Mouse (Mus musculus) lung, postnatal 0 days (tissue): ENCODE measurements around the gene Ccdc88b. TPM values are rescaled to one million over a fixed set of nuclear protein-coding genes. Genes with fewer than 3 reads are reported as not detected.
"Not testable (repeated sequence)": the region's sequence is repeated elsewhere in the genome, so short reads cannot be mapped to it uniquely, and the experiment has no call there.

ENCODE experiments used
- ATAC-seq: fragments of 200-750 bp; cut with Nextera tagmentation; 2 replicates; pipeline ENCODE4 v1.8.0; 2017; ENCODE audit warnings: moderate library complexity
- DNase-seq: peaks from one replicate; pipeline ENCODE4 v3.0.0-alpha.2; 2016; ENCODE audit warnings: low spot score
- H3K27ac ChIP-seq: fragments of 300-500 bp; sonication (generic); 2 replicates; pipeline ENCODE4 v1.5.1; 2014; ENCODE audit warnings: antibody characterized with exemption, mild to moderate bottlenecking, low read length, mixed read lengths
- H3K27me3 ChIP-seq: fragments of 300-500 bp; sonication (generic); replicated peaks from 2 replicates; pipeline ENCODE4 v1.6.1; 2014; ENCODE audit warnings: low read length, mixed read lengths; ENCODE audit not compliant: insufficient read depth
- H3K36me3 ChIP-seq: fragments of 300-500 bp; sonication (generic); 2 replicates; pipeline ENCODE4 v1.6.1; 2014; ENCODE audit warnings: low read length, mixed read lengths; ENCODE audit not compliant: insufficient read depth
- H3K4me1 ChIP-seq: fragments of 300-500 bp; sonication (generic); 2 replicates; pipeline ENCODE4 v1.6.1; 2014; ENCODE audit warnings: antibody characterized with exemption, low read depth, low read length, mixed read lengths; ENCODE audit not compliant: insufficient read depth
- H3K4me2 ChIP-seq: fragments of 300-500 bp; sonication (generic); replicated peaks from 2 replicates; pipeline ENCODE4 v1.6.1; 2014; ENCODE audit warnings: low read depth, mild to moderate bottlenecking, low read length, moderate library complexity, mixed read lengths
- H3K4me3 ChIP-seq: fragments of 300-500 bp; sonication (generic); 2 replicates; pipeline ENCODE4 v1.5.1; 2014; ENCODE audit warnings: low read depth, low read length
- H3K9ac ChIP-seq: fragments of 300-500 bp; sonication (generic); replicated peaks from 2 replicates; pipeline ENCODE4 v1.6.1; 2014; ENCODE audit warnings: low read depth, mild to moderate bottlenecking
- H3K9me3 ChIP-seq: fragments of 300-500 bp; sonication (generic); 2 replicates; pipeline ENCODE4 v1.6.1; 2016; ENCODE audit warnings: low read length, mixed read lengths
- CTCF ChIP-seq: IDR thresholded peaks from 2 replicates; pipeline ENCODE4 v1.5.1; 2016; ENCODE audit warnings: antibody characterized with exemption, mild to moderate bottlenecking
- EP300 ChIP-seq: IDR thresholded peaks from 2 replicates; pipeline ENCODE4 v1.6.1; 2016; ENCODE audit warnings: antibody characterized with exemption, mild to moderate bottlenecking, control low read depth
- WGBS: fragments of 180-500 bp; shearing (Covaris S2); extraction: QIAGEN DNeasy Blood & Tissue Kit; methylation state at CpG from one replicate; pipeline ENCODE4 v1.1.7; 2014; 5-methylcytosine and 5-hydroxymethylcytosine counted together
- polyA plus RNA-seq: library from polyadenylated mRNA; unstranded; fragments of >200 nt; fragmentation: Nextera tagmentation; extraction: Ambion mirVana; gene quantifications from 2 replicates; pipeline ENCODE4 v1.2.1, GENCODE M21; 2015

The Ccdc88b gene
- polyA plus RNA-seq, 1 experiment from 2014 or later: 6.3 TPM

DNA sequence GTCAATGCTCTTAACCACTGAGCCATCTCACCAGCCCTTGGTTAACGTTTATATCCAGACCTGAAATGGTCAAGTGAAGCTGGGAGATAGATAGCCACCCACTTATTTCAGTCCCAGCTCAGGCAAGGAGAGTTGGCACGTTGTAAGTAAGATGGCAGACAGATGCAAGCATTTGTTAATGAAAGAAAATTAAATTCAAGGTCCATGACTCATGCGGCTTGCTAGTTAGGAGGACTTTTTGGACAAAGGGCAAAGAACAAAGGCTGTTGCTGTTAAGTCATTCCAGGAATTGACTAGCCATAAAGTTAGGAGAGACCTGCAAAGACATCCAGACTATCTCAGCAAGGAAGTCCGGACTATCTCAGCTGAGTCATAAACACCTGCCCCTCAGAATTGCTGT, 41.6 kb upstream of the Ccdc88b start:
- 84% methylated on average over 4 of the region's 4 CpGs for WGBS

DNA sequence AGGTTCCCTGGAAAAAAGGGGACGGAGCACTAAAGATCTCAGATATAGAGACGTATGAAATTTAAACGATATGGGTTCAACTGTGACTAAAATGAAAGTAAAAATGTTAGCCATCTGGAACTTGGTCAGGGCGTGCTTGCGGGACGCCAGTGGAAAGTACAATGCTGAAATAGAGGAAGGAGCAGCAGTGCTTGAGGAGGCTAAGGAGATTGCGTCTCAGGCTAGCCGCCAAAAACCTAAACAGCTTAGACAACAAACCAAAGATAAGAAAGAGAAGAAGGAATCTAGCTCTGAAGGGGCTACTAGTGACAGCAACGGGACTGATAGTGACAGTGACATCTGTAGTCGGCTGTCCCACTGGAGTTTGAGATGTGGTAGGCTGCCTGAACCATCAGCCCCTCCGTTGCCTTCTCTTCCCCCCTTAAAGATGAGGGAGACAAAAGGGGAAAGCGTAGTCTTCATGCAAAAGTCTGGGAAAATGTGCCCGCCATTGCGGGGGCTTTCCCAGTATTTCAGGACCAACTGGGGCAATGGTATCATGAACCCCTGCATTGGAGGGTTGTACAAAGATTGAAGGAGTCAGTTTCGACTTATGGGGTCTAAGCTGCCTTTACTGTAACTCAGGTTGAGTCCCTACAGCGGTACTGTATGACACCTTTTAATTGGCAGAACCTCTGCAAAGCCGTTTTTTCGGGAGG, 37.7 kb upstream of the Ccdc88b start:
- not testable (repeated sequence) for H3K9ac ChIP-seq, H3K4me1 ChIP-seq, H3K36me3 ChIP-seq, DNase-seq, H3K4me3 ChIP-seq, H3K9me3 ChIP-seq, H3K27ac ChIP-seq, H3K27me3 ChIP-seq, H3K4me2 ChIP-seq, ATAC-seq
- 69% methylated on average over 18 of the region's 18 CpGs for WGBS

More for the DNA sequence above, 41.6 kb upstream of the Ccdc88b start:
- Histone ChIP-seq H3K9me3 (no peaks in the 10 kb centered on the region), H3K36me3 (peaks cover 9% of the 10 kb centered on the region; the same call in 1 of the 2 replicates), H3K27ac (no peak overlapping the region), H3K4me1 (no peaks in the 10 kb centered on the region), H3K9ac (no peak overlapping the region), H3K4me3 (no peak overlapping the region), H3K4me2 (no peak overlapping the region), H3K27me3 (no peaks in the 10 kb centered on the region)
- TF ChIP-seq CTCF: no peak
- TF ChIP-seq EP300: no peak
- ATAC-seq: no peak
- DNase-seq: no peak

DNA sequence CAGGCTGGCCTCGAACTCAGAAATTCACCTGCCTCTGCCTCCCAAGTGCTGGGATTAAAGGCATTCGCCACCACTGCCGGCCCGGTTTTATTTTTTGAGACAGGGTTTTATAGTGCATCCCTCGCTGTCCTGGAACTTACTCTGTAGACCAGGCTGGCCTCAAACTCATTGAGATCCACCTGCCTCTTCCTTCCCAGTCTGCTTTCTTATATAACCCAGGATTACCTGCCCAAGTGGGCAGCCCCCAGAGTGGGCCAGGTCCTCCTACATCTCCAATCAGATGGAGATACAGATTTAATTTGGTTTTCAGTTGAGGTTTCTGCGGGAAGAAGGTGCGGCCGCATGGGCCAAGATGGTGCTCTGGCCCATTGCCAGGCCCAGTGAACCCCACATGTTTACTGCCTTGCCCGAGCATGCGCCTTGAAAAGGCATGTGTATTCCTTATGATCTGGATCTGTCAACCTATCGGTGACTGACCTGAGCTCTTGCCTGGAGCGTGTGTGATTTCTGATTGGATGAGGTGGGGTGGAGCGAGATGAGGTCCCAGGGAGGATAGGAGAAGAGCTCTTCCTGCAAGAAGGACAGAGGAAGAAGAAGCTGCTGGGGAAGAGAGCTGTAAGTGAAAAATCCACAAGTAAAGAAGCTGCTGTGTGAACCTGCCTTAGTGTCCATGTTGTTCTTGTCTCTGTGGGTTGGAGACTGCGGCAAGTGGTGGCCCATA, 35.9 kb upstream of the Ccdc88b start:
- whole genome bisulfite sequencing: 92% methylated on average over 14 of the region's 14 CpGs
- Histone ChIP-seq H3K4me3 (no peak overlapping the region), H3K27ac (no peak overlapping the region), H3K27me3 (no peaks in the 10 kb centered on the region), H3K4me2 (no peak overlapping the region), H3K36me3 (no peaks in the 10 kb centered on the region), H3K9me3 (no peaks in the 10 kb centered on the region), H3K9ac (no peak overlapping the region), H3K4me1 (no peaks in the 10 kb centered on the region)
- TF ChIP-seq EP300: no peak
- no peak for TF ChIP-seq CTCF
- ATAC-seq (no peak), DNase-seq (no peak)

DNA sequence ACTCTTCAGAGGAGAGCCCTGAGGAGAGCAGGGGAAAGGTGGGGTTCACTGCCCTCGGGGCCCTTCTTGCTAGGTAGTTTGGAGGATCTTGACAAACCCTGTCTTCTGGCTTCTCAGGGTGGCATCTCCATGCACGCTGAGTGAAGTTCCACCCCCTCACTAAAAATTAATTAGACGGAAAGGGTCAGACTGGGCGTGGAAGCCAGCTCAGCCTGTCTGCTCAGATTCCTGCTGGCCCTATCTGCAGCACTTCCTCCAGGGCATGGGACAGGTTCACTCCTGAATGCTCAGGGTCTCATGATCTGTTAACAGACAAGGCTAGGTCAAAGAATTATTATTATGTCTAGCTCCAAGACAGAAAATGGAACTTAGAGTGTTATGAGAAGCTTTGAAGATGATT, 34.5 kb upstream of the Ccdc88b start:
- TF ChIP-seq EP300 (no peak), CTCF (no peak)
- Histone ChIP-seq H3K4me2 (no peak overlapping the region), H3K36me3 (no peaks in the 10 kb centered on the region), H3K4me3 (no peak overlapping the region), H3K27ac (no peak overlapping the region), H3K9ac (no peak overlapping the region), H3K4me1 (no peaks in the 10 kb centered on the region), H3K9me3 (no peaks in the 10 kb centered on the region), H3K27me3 (no peaks in the 10 kb centered on the region)
- DNase-seq (no peak), ATAC-seq (no peak)
- 47% methylated on average over 4 of the region's 4 CpGs for WGBS

DNA sequence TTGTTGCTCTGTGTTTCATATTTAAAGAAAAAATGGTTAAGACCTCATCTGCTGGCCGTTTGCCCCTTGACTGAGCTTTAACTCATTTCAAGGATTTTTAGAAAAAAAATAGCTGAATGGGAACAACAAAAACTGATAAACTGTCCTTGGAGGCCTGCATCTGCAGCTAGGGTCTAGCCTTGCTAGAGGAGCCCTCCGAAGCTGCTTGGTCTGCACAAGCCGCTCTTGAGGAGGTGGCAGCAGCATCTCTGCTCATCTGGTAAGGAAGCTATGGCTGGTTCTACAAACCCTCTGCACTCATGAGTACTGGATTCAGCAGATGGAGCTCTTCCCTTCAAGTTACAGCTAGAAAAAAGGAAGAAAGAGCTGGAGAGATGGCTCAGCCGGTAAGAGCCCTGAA, 20.0 kb upstream of the Ccdc88b start:
- Histone ChIP-seq H3K4me2 (no peak overlapping the region), H3K4me3 (no peak overlapping the region), H3K36me3 (no peaks in the 10 kb centered on the region), H3K27me3 (no peaks in the 10 kb centered on the region), H3K27ac (no peak overlapping the region), H3K9me3 (no peaks in the 10 kb centered on the region), H3K9ac (no peak overlapping the region), H3K4me1 (no peaks in the 10 kb centered on the region)
- DNase-seq (no peak), ATAC-seq (no peak)
- 80% methylated on average over 4 of the region's 4 CpGs for WGBS
- TF ChIP-seq EP300: no peak
- no peak for TF ChIP-seq CTCF

DNA sequence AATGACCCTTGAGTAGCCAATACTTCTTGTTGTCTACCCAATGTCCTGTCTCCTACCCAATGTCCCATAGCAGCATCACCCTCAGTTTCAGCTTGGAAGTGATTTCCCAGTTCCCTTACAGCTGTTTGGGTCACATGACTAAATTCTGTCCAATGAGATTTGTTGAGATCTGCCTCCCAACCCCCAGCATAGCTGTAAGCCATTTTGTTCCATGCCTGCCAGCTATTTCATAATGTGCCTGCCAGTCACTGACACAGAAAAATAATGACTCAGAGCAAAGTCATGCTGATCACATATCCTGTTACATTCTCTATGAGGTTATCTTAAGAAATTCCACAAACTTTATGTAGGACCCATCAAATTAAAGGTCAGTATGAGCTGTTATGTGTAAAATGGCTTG, 18.8 kb upstream of the Ccdc88b start:
- no peak overlapping the region for H3K9ac ChIP-seq
- H3K27me3 ChIP-seq: no peaks in the 10 kb centered on the region
- ATAC-seq: peak; percentile 33

More for the DNA sequence above, 18.8 kb upstream of the Ccdc88b start:
- peak; percentile 76 for DNase-seq
- no peak overlapping the region for H3K27ac ChIP-seq
- H3K36me3 ChIP-seq: no peaks in the 10 kb centered on the region
- H3K4me3 ChIP-seq: no peak overlapping the region
- no peak for TF ChIP-seq EP300
- TF ChIP-seq CTCF: no peak
- H3K4me2 ChIP-seq: no peak overlapping the region
- no peaks in the 10 kb centered on the region for H3K9me3 ChIP-seq
- H3K4me1 ChIP-seq: no peaks in the 10 kb centered on the region
